Mouse (Mus musculus) kidney, embryonic 16.5 days (tissue): ENCODE measurements at regions not wholly inside any gene's neighbourhood (a gene's known extent, or its start where the extent isn't known, plus 50 kb on each side); places are given as distances from the start of the nearest gene placed in this dataset.

Experiments used
- ATAC-seq: fragments of 200-750 bp; cut with Nextera tagmentation; 2 replicates; pipeline ENCODE4 v1.8.0; 2017; ENCODE audit warnings: moderate TSS enrichment; ENCODE audit not compliant: low FRiP score, low TSS enrichment
- H3K27ac ChIP-seq: fragments of 300-500 bp; sonication (generic); 2 replicates; pipeline ENCODE4 v1.5.1; 2014; ENCODE audit warnings: low read length
- H3K27me3 ChIP-seq: fragments of 300-500 bp; sonication (generic); 2 replicates; pipeline ENCODE4 v1.6.1; 2014; ENCODE audit warnings: low read length, control low read depth, mixed read lengths; ENCODE audit not compliant: insufficient read depth
- H3K36me3 ChIP-seq: fragments of 300-500 bp; sonication (generic); 2 replicates; pipeline ENCODE4 v1.6.1; 2014; ENCODE audit warnings: low read length, control low read depth, mixed read lengths; ENCODE audit not compliant: insufficient read depth
- H3K4me1 ChIP-seq: fragments of 300-500 bp; sonication (generic); 2 replicates; pipeline ENCODE4 v1.6.1; 2014; ENCODE audit warnings: low read length, control low read depth, mixed read lengths; ENCODE audit not compliant: insufficient read depth
- H3K4me2 ChIP-seq: fragments of 300-500 bp; sonication (generic); replicated peaks from 2 replicates; pipeline ENCODE4 v1.6.1; 2014; ENCODE audit warnings: low read depth, low read length
- H3K4me3 ChIP-seq: fragments of 300-500 bp; sonication (generic); 2 replicates; pipeline ENCODE4 v1.5.1; 2014; ENCODE audit warnings: mild to moderate bottlenecking, low read length
- H3K9ac ChIP-seq: fragments of 300-500 bp; sonication (generic); replicated peaks from 2 replicates; pipeline ENCODE4 v1.6.1; 2014; ENCODE audit warnings: low read length
- H3K9me3 ChIP-seq: fragments of 300-500 bp; sonication (generic); 2 replicates; pipeline ENCODE4 v1.6.1; 2016; ENCODE audit warnings: low read length, control low read depth
- WGBS: fragments of 180-500 bp; shearing (Covaris S2); extraction: QIAGEN DNeasy Blood & Tissue Kit; methylation state at CpG from one replicate; pipeline ENCODE4 v1.1.7; 2014; 5-methylcytosine and 5-hydroxymethylcytosine counted together

- ATAC-seq: no peak
- no peaks in the 10 kb centered on the region for H3K9me3 ChIP-seq
- 0 out of 2 replicates have a peak, but pooled peaks cover 5% of the 10 kb centered on the region for H3K4me1 ChIP-seq
- H3K4me3 ChIP-seq: no peak overlapping the region
- H3K4me2 ChIP-seq: no peak overlapping the region
- 49% methylated on average over 6 of the region's 6 CpGs for WGBS
- H3K27ac ChIP-seq: no peak overlapping the region
- H3K27me3 ChIP-seq: no peaks in the 10 kb centered on the region
- no peak overlapping the region for H3K9ac ChIP-seq
- H3K36me3 ChIP-seq: no peaks in the 10 kb centered on the region
Measured at GRCm38 (mm10) chr3:56357035-56357701, 173.7 kb upstream of the Nbea start.

GRCm38 (mm10) chr3:56356163-56356882 is 172.8 kb upstream of the Nbea start:
- H3K27ac ChIP-seq: no peak overlapping the region
- ATAC-seq: no peak
- no peaks in the 10 kb centered on the region for H3K27me3 ChIP-seq
- H3K9me3 ChIP-seq: no peaks in the 10 kb centered on the region
- H3K4me1 ChIP-seq: 0 out of 2 replicates have a peak, but pooled peaks cover 5% of the 10 kb centered on the region
- no peak overlapping the region for H3K4me2 ChIP-seq
- no peak overlapping the region for H3K4me3 ChIP-seq
- no peaks in the 10 kb centered on the region for H3K36me3 ChIP-seq
- no peak overlapping the region for H3K9ac ChIP-seq
- WGBS: 84% methylated on average over 5 of the region's 5 CpGs
